Mouse (Mus musculus) R1 (cell line): ENCODE measurements around the gene Sf3b3.

Experiments
- DNase-seq: peaks from one replicate; pipeline ENCODE4 v3.0.0-alpha.2; 2018; ENCODE audit warnings: low read depth, low spot score

The Sf3b3 gene

DNA sequence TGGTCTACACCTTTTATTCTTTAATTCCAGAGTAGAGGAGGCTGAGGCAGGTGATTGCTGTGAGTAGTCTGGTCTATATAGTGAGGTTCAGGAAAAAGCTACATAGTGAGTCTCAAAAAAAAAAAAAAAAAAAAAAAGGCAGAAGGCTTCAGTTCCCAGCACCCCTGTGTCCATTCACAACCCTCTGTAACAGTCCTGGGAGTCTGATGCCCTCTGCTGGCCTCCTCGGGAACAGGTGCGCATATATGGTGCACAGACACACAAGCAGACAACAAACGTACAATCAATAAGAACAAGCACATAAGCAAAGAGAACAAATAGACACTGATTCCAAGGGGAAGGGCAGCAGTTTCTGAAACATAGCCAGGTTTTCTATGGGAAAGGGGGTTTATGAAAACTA, 70.3 kb downstream of the Sf3b3 start:
- DNase-seq: peak; percentile 75

GRCm38 (mm10) chr8:110775721-110776120, 70.9 kb downstream of the Sf3b3 start:
- DNase-seq: no peak

DNA sequence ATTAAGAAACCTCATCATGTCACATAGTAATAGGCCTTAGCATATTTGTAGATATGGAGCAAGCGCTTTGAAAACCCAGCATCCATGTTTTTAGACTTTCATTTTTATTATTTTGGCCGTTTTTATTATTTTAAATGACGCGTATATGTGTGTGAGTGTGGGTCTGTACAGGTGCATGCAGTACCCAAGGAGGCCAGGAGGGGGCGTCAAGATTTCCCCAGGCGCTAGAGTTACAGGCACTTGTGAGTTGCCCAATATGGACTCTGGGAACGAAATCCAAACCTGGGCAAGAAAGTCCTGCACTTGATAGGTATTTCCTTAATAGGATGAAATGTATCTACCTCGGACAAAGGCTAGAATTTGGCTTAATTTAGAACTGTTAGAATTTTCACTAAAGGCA, 71.3 kb downstream of the Sf3b3 start:
- peak; percentile 69 for DNase-seq

- DNase-seq: no peak
Measured at GRCm38 (mm10) chr8:110774725-110775124, 71.9 kb downstream of the Sf3b3 start.

DNA sequence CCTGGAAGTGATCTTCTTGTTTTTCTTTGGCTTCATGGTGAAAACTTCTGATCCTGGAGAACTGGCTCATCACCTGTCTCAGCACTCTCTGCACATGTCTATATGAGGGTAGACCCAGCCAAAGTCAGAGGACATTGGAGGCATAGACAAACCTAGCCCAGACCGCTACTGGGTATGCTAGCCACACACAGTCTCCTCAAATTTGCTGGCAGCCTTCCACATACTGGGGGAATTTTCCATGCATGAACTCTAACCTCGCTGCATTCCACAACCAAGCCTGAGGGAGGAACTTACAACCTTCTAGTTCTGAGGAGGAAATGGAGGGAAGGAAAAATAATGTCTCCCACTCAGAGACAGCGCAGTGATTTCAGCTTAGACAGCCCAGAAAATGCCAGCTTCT, 72.5 kb downstream of the Sf3b3 start:
- DNase-seq: no peak

DNA sequence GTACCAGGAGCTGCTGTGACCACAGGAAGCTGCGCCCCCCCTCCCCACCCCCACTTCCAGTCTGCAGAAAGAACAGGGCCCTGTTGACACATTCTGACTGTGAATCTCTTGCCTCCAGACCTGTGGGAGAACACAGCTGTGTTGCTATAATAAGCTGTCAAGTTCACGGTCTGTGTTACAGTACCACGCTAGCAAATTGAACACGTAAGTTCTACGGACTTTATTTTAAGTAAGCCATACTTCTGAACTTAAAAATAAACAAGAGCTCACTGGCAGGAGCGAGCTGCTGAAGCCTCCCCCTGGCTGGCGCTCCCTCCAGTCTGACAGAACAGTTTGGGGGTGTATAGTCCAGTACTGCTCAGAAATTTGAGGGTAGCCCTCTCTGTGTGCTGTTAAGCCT, 74.1 kb downstream of the Sf3b3 start:
- DNase-seq: no peak

DNA sequence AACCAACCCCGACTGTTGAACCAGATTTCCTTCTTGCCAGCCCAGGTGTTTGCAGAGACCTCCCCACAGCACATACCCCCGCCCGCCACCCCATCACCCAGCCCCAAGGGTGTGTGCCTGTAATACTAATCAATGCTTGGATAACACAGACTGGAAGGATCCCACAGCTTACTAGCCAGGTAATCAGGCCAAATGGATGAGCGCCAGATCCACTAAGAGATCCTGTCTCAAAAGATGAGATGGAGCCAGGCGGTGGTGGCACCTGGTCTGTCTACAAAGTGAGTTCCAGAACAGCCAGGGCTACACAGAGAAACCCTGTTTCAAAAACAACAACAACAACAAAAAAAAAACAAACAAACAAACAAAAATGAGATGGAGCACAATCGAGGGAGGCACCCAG, 79.3 kb downstream of the Sf3b3 start:
- no peak for DNase-seq

DNA sequence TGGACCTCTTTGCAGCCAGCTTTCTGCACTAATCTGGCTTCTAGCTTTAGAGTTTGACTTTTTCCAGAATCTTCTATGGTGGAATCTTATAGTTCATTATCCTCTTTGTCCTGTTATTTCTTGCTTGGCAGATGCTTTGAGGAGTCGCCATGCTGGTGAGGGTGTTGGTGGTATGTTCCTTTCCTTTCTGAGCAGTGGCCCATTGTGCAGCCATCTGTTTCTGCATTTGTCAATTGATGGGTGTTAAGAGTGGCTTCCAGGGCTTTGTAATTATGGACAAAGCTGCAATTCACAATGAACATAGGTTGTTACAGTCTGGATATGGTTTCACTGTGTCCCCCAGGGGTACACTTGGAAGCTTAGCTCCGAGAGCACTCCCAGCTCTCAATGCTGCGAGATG, 81.9 kb downstream of the Sf3b3 start:
- DNase-seq: no peak

- peak; percentile 52 for DNase-seq
Measured at GRCm38 (mm10) chr8:110761988-110762387, 84.6 kb downstream of the Sf3b3 start.

DNA sequence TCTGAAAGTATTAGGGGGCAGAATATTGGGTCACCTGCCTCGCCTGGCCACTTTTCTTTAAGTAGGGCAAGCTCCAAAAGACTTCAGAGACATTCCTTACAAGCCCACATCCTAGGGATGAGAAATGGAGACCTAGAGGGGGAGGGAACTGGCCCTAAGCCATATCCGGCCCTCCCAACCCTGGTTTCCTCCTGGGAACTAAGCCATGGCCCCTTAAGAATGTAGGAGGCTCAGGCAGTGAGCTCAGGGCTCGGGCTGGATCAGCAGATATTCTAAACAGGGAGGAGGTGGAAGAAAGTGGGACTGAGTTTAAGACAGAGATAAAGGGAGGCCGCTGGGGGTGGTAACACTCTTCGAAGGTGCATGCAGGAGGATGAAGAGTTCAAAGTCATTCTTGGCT, 85.4 kb downstream of the Sf3b3 start:
- peak; percentile 47 for DNase-seq

- DNase-seq: peak; percentile 43
Measured at GRCm38 (mm10) chr8:110760280-110760940, 86.2 kb downstream of the Sf3b3 start.
